In genomic region chr6:135249846-135250531, GRCm38 (mm10) we compare ENCODE assay signal across 9 mouse cellular contexts. TPM values are rescaled to one million over a fixed set of nuclear protein-coding genes. Genes with fewer than 3 reads are reported as not detected.
DNase-seq lines count a peak whose midpoint lies in the region; ATAC-seq and TF ChIP-seq lines count a peak whose summit lies in the region.
"Had no signal": no experiment of that assay in that cellular context is flagged by ENCODE, and none has a peak within 500 bp of the region (broad histone marks: within the 10 kb centered on the region; RNA-seq: fewer than 3 reads in every experiment).

No protein-coding gene starts in this region.

- TF ChIP-seq EP300 in ES-Bruce4 (IDR thresholded peaks at IDR 0.05; ENCODE audit: insufficient read depth, low read depth, low read length), result no peak
- no peak for TF ChIP-seq EP300 in liver, embryonic 14.5 days (IDR thresholded peaks at IDR 0.05; ENCODE audit: low read depth)

- H3K27me3 ChIP-seq in ES-Bruce4 (ENCODE audit: control insufficient read depth, insufficient read depth, low read length, poor library complexity, severe bottlenecking), result no peaks in the 10 kb centered on the region
- no peaks in the 10 kb centered on the region for H3K27me3 ChIP-seq in embryonic facial prominence, embryonic 14.5 days (replicated peaks; ENCODE audit: control insufficient read depth, insufficient read depth, low read length)
- no peaks in the 10 kb centered on the region; the same call in 1 of the 2 replicates for H3K27me3 ChIP-seq in heart, embryonic 10.5 days (ENCODE audit: insufficient read depth, poor library complexity, severe bottlenecking)
- H3K27me3 ChIP-seq in liver, embryonic 14.5 days (ENCODE audit: control insufficient read depth, insufficient read depth, low read length), result peaks cover 15% of the 10 kb centered on the region; the same call in 1 of the 2 replicates
- no peaks in the 10 kb centered on the region for H3K27me3 ChIP-seq in neural tube, embryonic 14.5 days (ENCODE audit: control insufficient read depth, insufficient read depth, low read length)

- no peaks in the 10 kb centered on the region for H3K9me3 ChIP-seq in ES-Bruce4 (replicated peaks; ENCODE audit: control insufficient read depth, insufficient read depth, low read length, poor library complexity, severe bottlenecking)
- no peaks in the 10 kb centered on the region for H3K9me3 ChIP-seq in embryonic facial prominence, embryonic 14.5 days (ENCODE audit: control insufficient read depth, low read length)
- no peaks in the 10 kb centered on the region for H3K9me3 ChIP-seq in heart, embryonic 10.5 days
- H3K9me3 ChIP-seq in liver, embryonic 14.5 days (ENCODE audit: control insufficient read depth, low read length), result no peaks in the 10 kb centered on the region
- H3K9me3 ChIP-seq in neural tube, embryonic 14.5 days (ENCODE audit: control insufficient read depth, low read length), result no peaks in the 10 kb centered on the region
- H3K9me3 ChIP-seq: liver, embryonic 13.5 days had no signal

- no peak overlapping the region for H3K9ac ChIP-seq in ES-Bruce4 (ENCODE audit: low read depth, poor library complexity, severe bottlenecking)
- H3K9ac ChIP-seq in embryonic facial prominence, embryonic 14.5 days (ENCODE audit: low read depth, low read length), result no peak overlapping the region
- no peak overlapping the region for H3K9ac ChIP-seq in liver, embryonic 14.5 days (replicated peaks)
- no peak overlapping the region for H3K9ac ChIP-seq in neural tube, embryonic 14.5 days (replicated peaks; ENCODE audit: low read depth, low read length)
- H3K9ac ChIP-seq: liver, embryonic 13.5 days had no signal

- no peaks in the 10 kb centered on the region for H3K36me3 ChIP-seq in ES-Bruce4 (ENCODE audit: control insufficient read depth, insufficient read depth, low read length, poor library complexity, severe bottlenecking)
- H3K36me3 ChIP-seq in embryonic facial prominence, embryonic 14.5 days (ENCODE audit: control insufficient read depth, insufficient read depth, low read length), result no peaks in the 10 kb centered on the region
- no peaks in the 10 kb centered on the region for H3K36me3 ChIP-seq in heart, embryonic 10.5 days
- H3K36me3 ChIP-seq in liver, embryonic 14.5 days (replicated peaks; ENCODE audit: control insufficient read depth, insufficient read depth, low read depth), result no peaks in the 10 kb centered on the region
- no peaks in the 10 kb centered on the region for H3K36me3 ChIP-seq in neural tube, embryonic 14.5 days (ENCODE audit: control insufficient read depth, insufficient read depth, low read length)
- H3K36me3 ChIP-seq: liver, embryonic 13.5 days had no signal

- peak overlapping the region; percentile 38 for H3K4me2 ChIP-seq in embryonic facial prominence, embryonic 14.5 days (ENCODE audit: low read depth, low read length)
- H3K4me2 ChIP-seq in liver, embryonic 14.5 days (ENCODE audit: low read depth), result no peak overlapping the region
- peak overlapping the region; percentile 24; the same call in 1 of the 2 replicates for H3K4me2 ChIP-seq in neural tube, embryonic 14.5 days (ENCODE audit: low read depth, low read length)
- H3K4me2 ChIP-seq: liver, embryonic 13.5 days had no signal

- H3K4me1 ChIP-seq in ES-Bruce4 (ENCODE audit: control insufficient read depth, insufficient read depth, low read length), result peaks cover 3% of the 10 kb centered on the region
- H3K4me1 ChIP-seq in embryonic facial prominence, embryonic 14.5 days (ENCODE audit: control insufficient read depth, insufficient read depth, low read length), result peaks cover 27% of the 10 kb centered on the region
- peaks cover 27% of the 10 kb centered on the region for H3K4me1 ChIP-seq in heart, embryonic 10.5 days
- peaks cover 0 to 6% of the 10 kb centered on the region in 2 experiments; a peak in 2 of 4 replicates for H3K4me1 ChIP-seq in liver, embryonic 14.5 days (replicated peaks; ENCODE audit: control insufficient read depth in 2 of 2, insufficient read depth in 2 of 2, low read length in 1 of 2)
- peaks cover 20% of the 10 kb centered on the region; the same call in 1 of the 2 replicates for H3K4me1 ChIP-seq in neural tube, embryonic 14.5 days (ENCODE audit: control insufficient read depth, insufficient read depth, low read length)

- H3K4me3 ChIP-seq in ES-Bruce4 (ENCODE audit: low read depth, low read length), result no peak overlapping the region
- H3K4me3 ChIP-seq in embryonic facial prominence, embryonic 14.5 days (ENCODE audit: low read depth, low read length), result no peak overlapping the region
- H3K4me3 ChIP-seq in heart, embryonic 10.5 days, result no peak overlapping the region
- no peak overlapping the region for H3K4me3 ChIP-seq in liver, embryonic 14.5 days (ENCODE audit: insufficient read depth in 1 of 2, low read depth in 2 of 2, low read length in 2 of 2)
- no peak overlapping the region for H3K4me3 ChIP-seq in neural tube, embryonic 14.5 days (ENCODE audit: low read depth, low read length)
- H3K4me3 ChIP-seq: liver, embryonic 13.5 days had no signal

- peak; percentile 88 for ATAC-seq in embryonic facial prominence, embryonic 14.5 days (ENCODE audit: low read depth)
- ATAC-seq in liver, embryonic 14.5 days (ENCODE audit: insufficient read depth), result no peak
- ATAC-seq in neural tube, embryonic 14.5 days (ENCODE audit: low read depth), result peak; percentile 71; the same call in 1 of the 2 replicates

- no peak overlapping the region for H3K27ac ChIP-seq in ES-Bruce4 (ENCODE audit: insufficient read depth, low read length)
- H3K27ac ChIP-seq in embryonic facial prominence, embryonic 14.5 days (replicated peaks; ENCODE audit: low read depth, low read length), result peak overlapping the region; percentile 81
- peak overlapping the region; percentile 6; the same call in 1 of the 2 replicates for H3K27ac ChIP-seq in heart, embryonic 10.5 days
- H3K27ac ChIP-seq in liver, embryonic 14.5 days, result no peak overlapping the region
- H3K27ac ChIP-seq in neural tube, embryonic 14.5 days (ENCODE audit: low read depth, low read length), result no peak overlapping the region
- H3K27ac ChIP-seq: liver, embryonic 13.5 days had no signal

- TF ChIP-seq CTCF in ES-Bruce4 (IDR thresholded peaks at IDR 0.05; ENCODE audit: low read depth, low read length), result peak; percentile 87
- TF ChIP-seq CTCF in liver, embryonic 14.5 days (IDR thresholded peaks at IDR 0.05; ENCODE audit: low read depth), result peak; percentile 83

- 31% methylated on average over 19 of the region's 19 CpGs for WGBS in embryonic facial prominence, embryonic 14.5 days
- 48% methylated on average over 19 of the region's 19 CpGs for WGBS in heart, embryonic 10.5 days
- 31% methylated on average over 19 of the region's 19 CpGs for WGBS in liver, embryonic 14.5 days (ENCODE audit: insufficient replicate concordance)
- 12% methylated on average over 19 of the region's 19 CpGs for WGBS in neural tube, embryonic 14.5 days

- TF ChIP-seq POLR2A in ES-Bruce4 (IDR thresholded peaks at IDR 0.05; ENCODE audit: insufficient read depth, low read length), result no peak

- DNase-seq in adrenal gland, postnatal 4 days (ENCODE audit: low spot score in 2 of 2), result peak; percentile 29 to 39
- DNase-seq in embryonic facial prominence, embryonic 14.5 days (ENCODE audit: low spot score), result peak; percentile 97
- peak; percentile 83 for DNase-seq in heart, embryonic 10.5 days (ENCODE audit: low spot score)
- peak; percentile 81 for DNase-seq in kidney, postnatal 10 days
- DNase-seq in liver, embryonic 14.5 days (ENCODE audit: low read depth in 3 of 3, low spot score in 3 of 3), result no peak
- DNase-seq in thymus, postnatal 0 days (ENCODE audit: low spot score), result peak; percentile 73
- DNase-seq: liver, embryonic 13.5 days had no signal

RNA-seq across cellular contexts. Expression of gene Gsg1, which starts 4.2 kb away (rescaled TPM):
- 0.62 TPM in 1 of 2 replicates, not detected in the other for polyA plus RNA-seq in ES-Bruce4 (2011; ENCODE audit: insufficient read depth, insufficient read length, low read depth, missing spikeins)
- not detected for total RNA-seq in adrenal gland, postnatal 4 days (2021)
- 0.93 and 1.3 TPM in 2 replicates for polyA plus RNA-seq in embryonic facial prominence, embryonic 14.5 days (2014; fragmentation: Nextera tagmentation; extraction: Ambion mirVana)
- polyA plus RNA-seq in heart, embryonic 10.5 days (2016; fragmentation: Nextera tagmentation; extraction: Ambion mirVana), result 0.47 and 3.9 TPM in 2 replicates
- 0.08 and 0.13 TPM in 2 replicates for polyA plus RNA-seq in liver, embryonic 14.5 days (2012; rRNA removed)
- not detected in 2 replicates for polyA plus RNA-seq in liver, embryonic 14.5 days (2014; fragmentation: Nextera tagmentation; extraction: Ambion mirVana)
- polyA plus RNA-seq in neural tube, embryonic 14.5 days (2014; fragmentation: Nextera tagmentation; extraction: Ambion mirVana), result 0.27 and 0.57 TPM in 2 replicates
- 0.64 and 0.66 TPM in 2 replicates for polyA plus RNA-seq in thymus, postnatal 0 days (2015; fragmentation: Nextera tagmentation; extraction: Ambion mirVana)

RNA-seq across cellular contexts. Expression of gene Hebp1, which starts 52.2 kb away (rescaled TPM):
- 12.8 and 13.5 TPM in 2 replicates for polyA plus RNA-seq in ES-Bruce4 (2011; ENCODE audit: insufficient read depth, insufficient read length, low read depth, missing spikeins)
- 10 to 100 TPM; 41.4 to 43.6 TPM for total RNA-seq in adrenal gland, postnatal 4 days (2021)
- 7.4 and 12.2 TPM in 2 replicates for polyA plus RNA-seq in embryonic facial prominence, embryonic 14.5 days (2014; fragmentation: Nextera tagmentation; extraction: Ambion mirVana)
- polyA plus RNA-seq in heart, embryonic 10.5 days (2016; fragmentation: Nextera tagmentation; extraction: Ambion mirVana), result 20.7 and 21.2 TPM in 2 replicates
- 127 and 198 TPM in 2 replicates for polyA plus RNA-seq in liver, embryonic 14.5 days (2012; rRNA removed)
- 60.1 and 70.2 TPM in 2 replicates for polyA plus RNA-seq in liver, embryonic 14.5 days (2014; fragmentation: Nextera tagmentation; extraction: Ambion mirVana)
- polyA plus RNA-seq in neural tube, embryonic 14.5 days (2014; fragmentation: Nextera tagmentation; extraction: Ambion mirVana), result 1.8 and 3.0 TPM in 2 replicates
- polyA plus RNA-seq in thymus, postnatal 0 days (2015; fragmentation: Nextera tagmentation; extraction: Ambion mirVana), result 22.8 and 25.0 TPM in 2 replicates

RNA-seq across cellular contexts. Expression of gene Fam234b, which starts 52.2 kb away (rescaled TPM):
- polyA plus RNA-seq in ES-Bruce4 (2011; ENCODE audit: insufficient read depth, insufficient read length, low read depth, missing spikeins), result 6.3 and 7.4 TPM in 2 replicates
- total RNA-seq in adrenal gland, postnatal 4 days (2021), result 10 to 100 TPM; 40.8 to 44.7 TPM
- polyA plus RNA-seq in embryonic facial prominence, embryonic 14.5 days (2014; fragmentation: Nextera tagmentation; extraction: Ambion mirVana), result 21.0 and 23.7 TPM in 2 replicates
- polyA plus RNA-seq in heart, embryonic 10.5 days (2016; fragmentation: Nextera tagmentation; extraction: Ambion mirVana), result 9.8 and 11.6 TPM in 2 replicates
- 18.7 and 19.1 TPM in 2 replicates for polyA plus RNA-seq in liver, embryonic 14.5 days (2012; rRNA removed)
- 27.8 and 34.9 TPM in 2 replicates for polyA plus RNA-seq in liver, embryonic 14.5 days (2014; fragmentation: Nextera tagmentation; extraction: Ambion mirVana)
- 124 and 131 TPM in 2 replicates for polyA plus RNA-seq in neural tube, embryonic 14.5 days (2014; fragmentation: Nextera tagmentation; extraction: Ambion mirVana)
- polyA plus RNA-seq in thymus, postnatal 0 days (2015; fragmentation: Nextera tagmentation; extraction: Ambion mirVana), result 34.0 and 35.4 TPM in 2 replicates

Comparison
In these comparisons a context has a peak if more than half of its experiments do, and no peak if none do; other contexts are left out.
1. H3K27ac ChIP-seq: peak in embryonic facial prominence, embryonic 14.5 days (single experiment) and heart, embryonic 10.5 days (single experiment); none in ES-Bruce4 (single experiment), liver, embryonic 14.5 days (single experiment) and neural tube, embryonic 14.5 days (single experiment).
2. DNase-seq: peak in adrenal gland, postnatal 4 days (2 of 2), embryonic facial prominence, embryonic 14.5 days (single experiment), heart, embryonic 10.5 days (single experiment), kidney, postnatal 10 days (single experiment) and thymus, postnatal 0 days (single experiment); none in liver, embryonic 14.5 days (0 of 3).